Mouse (Mus musculus) liver, embryonic 14.5 days (tissue): Measurements from ENCODE around the gene Rnf167.

Experiments
- CTCF ChIP-seq: IDR thresholded peaks from 2 replicates; pipeline ENCODE4 v1.5.1; 2016; ENCODE audit warnings: antibody characterized with exemption, low read depth, control low read depth
- EP300 ChIP-seq: IDR thresholded peaks from 2 replicates; pipeline ENCODE4 v1.6.1; 2016; ENCODE audit warnings: antibody characterized with exemption, low read depth

DNA sequence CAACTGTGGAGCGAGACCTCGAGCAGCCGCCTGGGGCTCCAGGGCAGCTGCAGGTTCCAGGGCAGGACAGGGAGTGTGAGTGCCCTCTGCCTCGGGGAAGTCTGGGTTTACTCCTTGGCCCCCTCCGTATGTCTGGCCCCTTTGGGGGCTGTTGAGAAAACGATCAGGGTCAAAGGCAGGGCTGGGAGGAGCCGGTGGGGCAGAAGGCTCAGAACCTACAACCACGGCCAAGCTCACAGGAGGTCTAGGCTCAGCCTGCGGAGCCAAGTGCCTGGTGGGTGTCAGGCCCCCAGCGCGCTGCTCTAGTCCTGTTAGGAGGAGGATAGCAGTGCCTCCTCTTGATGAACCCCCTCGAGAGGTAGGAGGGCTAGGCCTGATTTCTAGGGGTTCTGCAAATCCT lies 34.1 kb downstream of the Rnf167 start:
- TF ChIP-seq EP300 (no peak), CTCF (no peak)
